Mouse (Mus musculus): ENCODE data around the gene Atp11a.

DNA sequence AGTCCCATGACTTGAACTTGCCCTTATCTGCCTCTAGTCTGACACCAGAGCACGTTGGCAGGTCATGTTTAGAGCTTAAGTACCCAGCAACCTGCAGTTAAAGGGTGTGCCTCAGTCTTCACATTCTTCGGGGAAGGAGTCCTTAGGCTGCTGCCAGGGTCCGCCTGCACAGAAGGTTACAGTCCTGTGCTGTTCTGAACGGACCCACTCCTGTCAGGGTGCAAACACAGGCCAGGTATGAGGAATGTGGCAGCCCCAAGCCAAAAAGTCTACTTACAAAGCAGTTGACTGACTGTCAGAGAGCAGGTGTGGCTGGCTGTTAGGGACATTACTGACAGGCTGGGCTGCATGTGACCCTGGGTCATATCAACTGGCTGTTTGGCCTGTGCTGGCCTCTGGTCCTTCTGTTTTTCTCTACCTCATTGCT lies 18.1 kb downstream of the Atp11a start:
- no peak for TF ChIP-seq ZC3H11A (IDR thresholded peaks at IDR 0.05; ENCODE audit: borderline replicate concordance, low read depth, low read length)
- no peak for TF ChIP-seq ZNF384 (IDR thresholded peaks at IDR 0.05; ENCODE audit: low read depth, low read length)
